In genomic region chr2:31757472-31757871, GRCm38 (mm10) we compare ENCODE assay signal across 23 mouse cellular contexts. TPM values are rescaled to one million over a fixed set of nuclear protein-coding genes. Genes with fewer than 3 reads are reported as not detected.
DNase-seq lines count a peak whose midpoint lies in the region; ATAC-seq and TF ChIP-seq lines count a peak whose summit lies in the region.
"Had no signal": no experiment of that assay in that cellular context is flagged by ENCODE, and none has a peak within 500 bp of the region (broad histone marks: within the 10 kb centered on the region; RNA-seq: fewer than 3 reads in every experiment).

No protein-coding gene starts in this region.

- peaks cover 47% of the 10 kb centered on the region for H3K4me1 ChIP-seq in heart, embryonic 13.5 days
- H3K4me1 ChIP-seq in intestine, embryonic 15.5 days (replicated peaks), result peaks cover 12% of the 10 kb centered on the region
- H3K4me1 ChIP-seq in intestine, postnatal 0 days (replicated peaks; ENCODE audit: control insufficient read depth, insufficient read depth, low read length), result peaks cover 12% of the 10 kb centered on the region; the same call in 1 of the 2 replicates
- H3K4me1 ChIP-seq in lung, postnatal 0 days (ENCODE audit: insufficient read depth, low read depth, low read length), result peaks cover 26% of the 10 kb centered on the region
- H3K4me1 ChIP-seq in embryonic fibroblast, embryonic 13.5 days (ENCODE audit: control insufficient read depth, insufficient read depth, low read length), result peaks cover 18% of the 10 kb centered on the region

- TF ChIP-seq CTCF in intestine, postnatal 0 days (IDR thresholded peaks at IDR 0.05; ENCODE audit: low read depth), result no peak
- TF ChIP-seq CTCF in lung, postnatal 0 days (IDR thresholded peaks at IDR 0.05), result no peak
- no peak for TF ChIP-seq CTCF in embryonic fibroblast, embryonic 13.5 days (IDR thresholded peaks at IDR 0.05; ENCODE audit: borderline replicate concordance, insufficient read depth, low read length)

- ATAC-seq in heart, embryonic 13.5 days (ENCODE audit: extremely low read depth, insufficient number of reproducible peaks, low FRiP score, low TSS enrichment), result no peak
- no peak for ATAC-seq in intestine, embryonic 15.5 days
- ATAC-seq in intestine, postnatal 0 days, result no peak
- no peak for ATAC-seq in lung, postnatal 0 days
- ATAC-seq: forebrain, embryonic 16.5 days; midbrain, embryonic 13.5 days had no signal

- H3K9me3 ChIP-seq in heart, embryonic 13.5 days, result peaks cover 9% of the 10 kb centered on the region; the same call in 1 of the 2 replicates
- no peaks in the 10 kb centered on the region for H3K9me3 ChIP-seq in intestine, embryonic 15.5 days
- H3K9me3 ChIP-seq in intestine, postnatal 0 days (ENCODE audit: control insufficient read depth), result no peaks in the 10 kb centered on the region
- H3K9me3 ChIP-seq in lung, postnatal 0 days (ENCODE audit: low read length), result no peaks in the 10 kb centered on the region
- H3K9me3 ChIP-seq: midbrain, embryonic 13.5 days; stomach, embryonic 15.5 days had no signal

- no peak for DNase-seq in heart, adult 11 months
- peak; percentile 42 for DNase-seq in lung, postnatal 0 days (ENCODE audit: low spot score)
- DNase-seq in lung, postnatal 36 days, result no peak
- no peak for DNase-seq in natural killer cell, adult 2 months (ENCODE audit: low spot score in 2 of 2)
- DNase-seq: adrenal gland, postnatal 36 days; cerebellum, adult 9-11 months; gastrocnemius, postnatal 14 days; kidney, postnatal 25 days; left cerebral cortex, postnatal 4 days; spleen, adult 18-20 months; thymus, postnatal 14 days had no signal

- no peak overlapping the region for H3K4me2 ChIP-seq in heart, embryonic 13.5 days
- H3K4me2 ChIP-seq in intestine, embryonic 15.5 days (replicated peaks), result no peak overlapping the region
- no peak overlapping the region for H3K4me2 ChIP-seq in intestine, postnatal 0 days (replicated peaks; ENCODE audit: low read depth)
- H3K4me2 ChIP-seq in lung, postnatal 0 days (replicated peaks; ENCODE audit: low read depth, low read length), result no peak overlapping the region
- H3K4me2 ChIP-seq: hindbrain, embryonic 14.5 days; midbrain, embryonic 13.5 days; stomach, embryonic 15.5 days had no signal

- peak overlapping the region; percentile 84 for H3K27ac ChIP-seq in heart, embryonic 13.5 days (replicated peaks)
- H3K27ac ChIP-seq in intestine, embryonic 15.5 days, result 0 out of 2 replicates have a peak overlapping the region, but pooled peaks have one; percentile 17
- no peak overlapping the region for H3K27ac ChIP-seq in intestine, postnatal 0 days (ENCODE audit: low read depth, low read length)
- no peak overlapping the region for H3K27ac ChIP-seq in lung, postnatal 0 days (ENCODE audit: low read length)
- H3K27ac ChIP-seq in embryonic fibroblast, embryonic 13.5 days (ENCODE audit: insufficient read depth, low read length), result peak overlapping the region; percentile 73
- H3K27ac ChIP-seq: hindbrain, embryonic 14.5 days; liver, embryonic 14.5 days; macrophage; midbrain, embryonic 13.5 days; stomach, embryonic 15.5 days had no signal

- H3K27me3 ChIP-seq in heart, embryonic 13.5 days (replicated peaks), result no peaks in the 10 kb centered on the region
- no peaks in the 10 kb centered on the region for H3K27me3 ChIP-seq in intestine, embryonic 15.5 days (replicated peaks)
- no peaks in the 10 kb centered on the region for H3K27me3 ChIP-seq in intestine, postnatal 0 days (replicated peaks; ENCODE audit: control insufficient read depth, insufficient read depth, low read length)
- H3K27me3 ChIP-seq in lung, postnatal 0 days (replicated peaks; ENCODE audit: insufficient read depth, low read length), result no peaks in the 10 kb centered on the region
- H3K27me3 ChIP-seq: midbrain, embryonic 13.5 days; stomach, embryonic 15.5 days had no signal

- no peak for TF ChIP-seq EP300 in lung, postnatal 0 days (IDR thresholded peaks at IDR 0.05)

- no peak for TF ChIP-seq POLR2A in embryonic fibroblast, embryonic 13.5 days (IDR thresholded peaks at IDR 0.05; ENCODE audit: low read depth, low read length)

- H3K9ac ChIP-seq in heart, embryonic 13.5 days, result no peak overlapping the region; the same call in 1 of the 2 replicates
- H3K9ac ChIP-seq in intestine, embryonic 15.5 days, result no peak overlapping the region
- H3K9ac ChIP-seq in intestine, postnatal 0 days (ENCODE audit: low read depth, low read length), result no peak overlapping the region
- no peak overlapping the region for H3K9ac ChIP-seq in lung, postnatal 0 days (replicated peaks; ENCODE audit: low read depth)
- H3K9ac ChIP-seq: hindbrain, embryonic 14.5 days; liver, embryonic 14.5 days; midbrain, embryonic 13.5 days; stomach, embryonic 15.5 days had no signal

- 0 out of 2 replicates have a peak, but pooled peaks cover 9% of the 10 kb centered on the region for H3K36me3 ChIP-seq in heart, embryonic 13.5 days
- no peaks in the 10 kb centered on the region for H3K36me3 ChIP-seq in intestine, embryonic 15.5 days
- H3K36me3 ChIP-seq in intestine, postnatal 0 days (ENCODE audit: control insufficient read depth, insufficient read depth), result no peaks in the 10 kb centered on the region
- no peaks in the 10 kb centered on the region for H3K36me3 ChIP-seq in lung, postnatal 0 days (ENCODE audit: insufficient read depth, low read length)
- H3K36me3 ChIP-seq: midbrain, embryonic 13.5 days; stomach, embryonic 15.5 days had no signal

- H3K4me3 ChIP-seq in heart, embryonic 13.5 days, result no peak overlapping the region
- no peak overlapping the region for H3K4me3 ChIP-seq in intestine, embryonic 15.5 days (replicated peaks)
- no peak overlapping the region for H3K4me3 ChIP-seq in intestine, postnatal 0 days (ENCODE audit: low read depth, low read length)
- H3K4me3 ChIP-seq in lung, postnatal 0 days (ENCODE audit: low read depth, low read length), result no peak overlapping the region
- H3K4me3 ChIP-seq in embryonic fibroblast, embryonic 13.5 days (ENCODE audit: insufficient read depth, low read length), result no peak overlapping the region
- H3K4me3 ChIP-seq: erythroblast, embryonic 14.5 days; midbrain, embryonic 13.5 days; myocyte; stomach, embryonic 15.5 days had no signal

RNA-seq across cellular contexts. Expression of gene Qrfp, which starts 52.9 kb away (rescaled TPM):
- polyA plus RNA-seq in heart, embryonic 13.5 days (2015; fragmentation: Nextera tagmentation; extraction: Ambion mirVana), result 0.05 and 0.09 TPM in 2 replicates
- 0.05 TPM in 2 replicates for polyA plus RNA-seq in intestine, embryonic 15.5 days (2015; fragmentation: Nextera tagmentation; extraction: Ambion mirVana)
- polyA plus RNA-seq in intestine, postnatal 0 days (2015; fragmentation: Nextera tagmentation; extraction: Ambion mirVana), result 0.12 and 0.18 TPM in 2 replicates
- 0.04 and 0.13 TPM in 2 replicates for polyA plus RNA-seq in lung, postnatal 0 days (2015; fragmentation: Nextera tagmentation; extraction: Ambion mirVana)
- polyA plus RNA-seq in embryonic fibroblast, embryonic 13.5 days (2011; ENCODE audit: insufficient read length, low read depth, missing spikeins), result not detected in 2 replicates
- polyA plus RNA-seq: erythroblast, embryonic 14.5 days; hindbrain, embryonic 14.5 days; liver, embryonic 14.5 days; macrophage had no signal

Comparison
In these comparisons a context has a peak if more than half of its experiments do, and no peak if none do; other contexts are left out.
1. H3K27ac ChIP-seq: peak in heart, embryonic 13.5 days (single experiment), intestine, embryonic 15.5 days (single experiment) and embryonic fibroblast, embryonic 13.5 days (single experiment); none in intestine, postnatal 0 days (single experiment) and lung, postnatal 0 days (single experiment).